Mouse (Mus musculus): ENCODE data around the gene Foxj3.

DNA sequence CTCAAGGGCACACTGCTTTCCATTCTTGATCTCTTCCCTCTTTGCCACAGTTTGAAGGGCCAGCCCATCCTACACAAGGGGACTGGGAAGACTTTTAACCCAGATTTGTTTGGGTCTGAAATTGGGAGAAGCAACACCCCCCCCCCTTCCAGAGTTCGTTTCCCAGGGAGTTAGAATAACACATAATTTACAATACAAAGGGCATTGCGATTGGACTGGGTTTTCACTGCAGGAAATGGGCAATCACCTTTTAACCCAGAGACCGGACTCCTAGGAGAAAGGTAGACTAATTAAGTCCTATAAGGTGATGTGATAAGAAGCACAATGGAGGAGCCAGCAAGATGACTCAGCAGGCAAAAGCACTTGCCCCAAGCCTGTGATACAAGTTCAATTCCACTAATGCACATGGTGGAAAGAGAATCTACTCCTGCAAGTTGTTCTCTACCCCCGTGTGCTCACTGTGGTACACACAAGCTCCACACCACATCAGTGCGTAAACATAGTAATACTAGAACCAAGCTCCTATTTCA lies 38.4 kb upstream of the Foxj3 start:
- no peak for TF ChIP-seq POLR2A (IDR thresholded peaks at IDR 0.05; ENCODE audit: insufficient read depth, low read depth, low read length)
- TF ChIP-seq CTCF (IDR thresholded peaks at IDR 0.05; ENCODE audit: insufficient read depth, low read depth, low read length): no peak
